Mouse (Mus musculus) intestine, embryonic 16.5 days (tissue): ENCODE measurements around the gene Wnt5b. TPM values are rescaled to one million over a fixed set of nuclear protein-coding genes. Genes with fewer than 3 reads are reported as not detected.

Experiments used
- ATAC-seq: fragments of 200-750 bp; cut with Nextera tagmentation; 2 replicates; pipeline ENCODE4 v1.8.0; 2017; ENCODE audit warnings: moderate TSS enrichment, moderate library complexity
- H3K27ac ChIP-seq: fragments of 300-500 bp; sonication (generic); 2 replicates; pipeline ENCODE4 v1.5.1; 2014; ENCODE audit warnings: mild to moderate bottlenecking, low read length
- H3K27me3 ChIP-seq: fragments of 300-500 bp; sonication (generic); replicated peaks from 2 replicates; pipeline ENCODE4 v1.6.1; 2014; ENCODE audit warnings: low read length, control low read depth, mixed read lengths; ENCODE audit not compliant: control insufficient read depth, insufficient read depth
- H3K36me3 ChIP-seq: fragments of 300-500 bp; sonication (generic); 2 replicates; pipeline ENCODE4 v1.6.1; 2014; ENCODE audit warnings: low read length, control low read depth; ENCODE audit not compliant: control insufficient read depth, insufficient read depth
- H3K4me1 ChIP-seq: fragments of 300-500 bp; sonication (generic); 2 replicates; pipeline ENCODE4 v1.6.1; 2014; ENCODE audit warnings: low read length, control low read depth, mixed read lengths; ENCODE audit not compliant: control insufficient read depth, insufficient read depth
- H3K4me2 ChIP-seq: fragments of 300-500 bp; sonication (generic); 2 replicates; pipeline ENCODE4 v1.6.1; 2014; ENCODE audit warnings: low read depth, low read length, control low read depth
- H3K4me3 ChIP-seq: fragments of 300-500 bp; sonication (generic); 2 replicates; pipeline ENCODE4 v1.5.1; 2014; ENCODE audit warnings: mild to moderate bottlenecking, low read length
- H3K9ac ChIP-seq: fragments of 300-500 bp; sonication (generic); 2 replicates; pipeline ENCODE4 v1.6.1; 2014; ENCODE audit warnings: low read depth, low read length
- H3K9me3 ChIP-seq: fragments of 300-500 bp; sonication (generic); 2 replicates; pipeline ENCODE4 v1.6.1; 2016; ENCODE audit warnings: low read length, control low read depth; ENCODE audit not compliant: control insufficient read depth
- WGBS: fragments of 180-500 bp; shearing (Covaris S2); extraction: QIAGEN DNeasy Blood & Tissue Kit; methylation state at CpG from one replicate; pipeline ENCODE4 v1.1.7; 2014; 5-methylcytosine and 5-hydroxymethylcytosine counted together
- polyA plus RNA-seq: library from polyadenylated mRNA; unstranded; fragments of >200 nt; fragmentation: Nextera tagmentation; extraction: Ambion mirVana; gene quantifications from 2 replicates; pipeline ENCODE4 v1.2.1, GENCODE M21; 2015

Wnt5b gene
- polyA plus RNA-seq, 1 experiment from 2014 or later, result 4.0 TPM

- WGBS, result 59% methylated on average over 14 of the region's 14 CpGs
- Histone ChIP-seq H3K4me1 (peaks cover 13% of the 10 kb centered on the region; the same call in 1 of the 2 replicates), H3K36me3 (no peaks in the 10 kb centered on the region), H3K27ac (peak overlapping the region; percentile 66), H3K4me3 (no peak overlapping the region), H3K9ac (no peak overlapping the region), H3K4me2 (no peak overlapping the region), H3K27me3 (no peaks in the 10 kb centered on the region), H3K9me3 (no peaks in the 10 kb centered on the region)
- ATAC-seq, result peak; percentile 63
These were observed 148.5 kb downstream of the Wnt5b start for GRCm38 (mm10) chr6:119395421-119396308.

GRCm38 (mm10) chr6:119392836-119393235 lies 151.3 kb downstream of the Wnt5b start:
- H3K4me2 ChIP-seq, result no peak overlapping the region
- peaks cover 13% of the 10 kb centered on the region; the same call in 1 of the 2 replicates for H3K4me1 ChIP-seq
- no peaks in the 10 kb centered on the region for H3K27me3 ChIP-seq
- H3K36me3 ChIP-seq, result no peaks in the 10 kb centered on the region
- no peak overlapping the region for H3K4me3 ChIP-seq
- H3K27ac ChIP-seq, result no peak overlapping the region
- no peaks in the 10 kb centered on the region for H3K9me3 ChIP-seq
- 60% methylated on average over 9 of the region's 9 CpGs for WGBS
- H3K9ac ChIP-seq, result no peak overlapping the region
- ATAC-seq, result no peak

- no peak overlapping the region for H3K4me3 ChIP-seq
- 0 out of 2 replicates have a peak, but pooled peaks cover 8% of the 10 kb centered on the region for H3K4me1 ChIP-seq
- WGBS, result 92% methylated on average over 4 of the region's 4 CpGs
- no peak overlapping the region for H3K4me2 ChIP-seq
- no peak overlapping the region for H3K27ac ChIP-seq
- no peaks in the 10 kb centered on the region for H3K27me3 ChIP-seq
- no peaks in the 10 kb centered on the region for H3K9me3 ChIP-seq
- no peaks in the 10 kb centered on the region for H3K36me3 ChIP-seq
- ATAC-seq, result no peak
- H3K9ac ChIP-seq, result no peak overlapping the region
These were observed 153.4 kb downstream of the Wnt5b start for GRCm38 (mm10) chr6:119390728-119391127.

GRCm38 (mm10) chr6:119389089-119389488 lies 155.1 kb downstream of the Wnt5b start:
- H3K4me2 ChIP-seq, result peak overlapping the region; percentile 54
- peak overlapping the region; percentile 93 for H3K27ac ChIP-seq
- H3K9ac ChIP-seq, result peak overlapping the region; percentile 95
- H3K4me3 ChIP-seq, result peak overlapping the region; percentile 83
- no peaks in the 10 kb centered on the region for H3K9me3 ChIP-seq
- H3K27me3 ChIP-seq, result no peaks in the 10 kb centered on the region
- peak; percentile 22 for ATAC-seq
- 17% methylated on average over 10 of the region's 10 CpGs for WGBS
- H3K36me3 ChIP-seq, result no peaks in the 10 kb centered on the region
- H3K4me1 ChIP-seq, result peaks cover 5% of the 10 kb centered on the region; the same call in 1 of the 2 replicates

GRCm38 (mm10) chr6:119388650-119389012 lies 155.5 kb downstream of the Wnt5b start:
- ATAC-seq, result peak; percentile 97
- Histone ChIP-seq H3K4me1 (peaks cover 5% of the 10 kb centered on the region; the same call in 1 of the 2 replicates), H3K27me3 (no peaks in the 10 kb centered on the region), H3K4me3 (peak overlapping the region; percentile 83), H3K27ac (peak overlapping the region; percentile 93), H3K36me3 (no peaks in the 10 kb centered on the region), H3K9me3 (no peaks in the 10 kb centered on the region), H3K4me2 (peak overlapping the region; percentile 57), H3K9ac (peak overlapping the region; percentile 95)
- 0% methylated on average over 38 of the region's 53 CpGs for WGBS

- Histone ChIP-seq H3K4me1 (peaks cover 5% of the 10 kb centered on the region; the same call in 1 of the 2 replicates), H3K27me3 (no peaks in the 10 kb centered on the region), H3K36me3 (no peaks in the 10 kb centered on the region), H3K4me3 (peak overlapping the region; percentile 83), H3K27ac (peak overlapping the region; percentile 93), H3K4me2 (peak overlapping the region; percentile 57), H3K9ac (peak overlapping the region; percentile 95), H3K9me3 (no peaks in the 10 kb centered on the region)
- ATAC-seq, result peak; percentile 81
- under 1% methylated on average over 46 of the region's 76 CpGs for WGBS
These were observed 156.1 kb downstream of the Wnt5b start for GRCm38 (mm10) chr6:119387801-119388649.

GRCm38 (mm10) chr6:119386821-119387220 lies 157.3 kb downstream of the Wnt5b start:
- peak overlapping the region; percentile 83 for H3K4me3 ChIP-seq
- no peak for ATAC-seq
- H3K36me3 ChIP-seq, result no peaks in the 10 kb centered on the region
- H3K4me2 ChIP-seq, result peak overlapping the region; percentile 57
- no peaks in the 10 kb centered on the region for H3K27me3 ChIP-seq
- H3K4me1 ChIP-seq, result peaks cover 8% of the 10 kb centered on the region; the same call in 1 of the 2 replicates
- H3K9ac ChIP-seq, result peak overlapping the region; percentile 26
- peak overlapping the region; percentile 47; the same call in 1 of the 2 replicates for H3K27ac ChIP-seq
- 80% methylated on average over 1 of the region's 1 CpGs for WGBS
- H3K9me3 ChIP-seq, result no peaks in the 10 kb centered on the region

- no peak overlapping the region for H3K27ac ChIP-seq
- H3K4me2 ChIP-seq, result no peak overlapping the region
- peak overlapping the region; percentile 83; the same call in 1 of the 2 replicates for H3K4me3 ChIP-seq
- H3K27me3 ChIP-seq, result no peaks in the 10 kb centered on the region
- H3K4me1 ChIP-seq, result peaks cover 8% of the 10 kb centered on the region; the same call in 1 of the 2 replicates
- no peaks in the 10 kb centered on the region for H3K36me3 ChIP-seq
- no peak overlapping the region for H3K9ac ChIP-seq
- WGBS, result 78% methylated on average over 4 of the region's 4 CpGs
- no peaks in the 10 kb centered on the region for H3K9me3 ChIP-seq
- ATAC-seq, result no peak
These were observed 157.7 kb downstream of the Wnt5b start for GRCm38 (mm10) chr6:119386421-119386820.

- Histone ChIP-seq H3K36me3 (no peaks in the 10 kb centered on the region), H3K27ac (0 out of 2 replicates have a peak overlapping the region, but pooled peaks have one; percentile 58), H3K27me3 (no peaks in the 10 kb centered on the region), H3K4me1 (peaks cover 8% of the 10 kb centered on the region; the same call in 1 of the 2 replicates), H3K4me3 (no peak overlapping the region), H3K4me2 (0 out of 2 replicates have a peak overlapping the region, but pooled peaks have one; percentile 25), H3K9me3 (no peaks in the 10 kb centered on the region), H3K9ac (no peak overlapping the region)
- WGBS, result 94% methylated on average over 1 of the region's 1 CpGs
- no peak for ATAC-seq
These were observed 158.5 kb downstream of the Wnt5b start for GRCm38 (mm10) chr6:119385668-119386067.
